8 mouse cellular contexts compared by ENCODE assay signal in the genomic region with DNA sequence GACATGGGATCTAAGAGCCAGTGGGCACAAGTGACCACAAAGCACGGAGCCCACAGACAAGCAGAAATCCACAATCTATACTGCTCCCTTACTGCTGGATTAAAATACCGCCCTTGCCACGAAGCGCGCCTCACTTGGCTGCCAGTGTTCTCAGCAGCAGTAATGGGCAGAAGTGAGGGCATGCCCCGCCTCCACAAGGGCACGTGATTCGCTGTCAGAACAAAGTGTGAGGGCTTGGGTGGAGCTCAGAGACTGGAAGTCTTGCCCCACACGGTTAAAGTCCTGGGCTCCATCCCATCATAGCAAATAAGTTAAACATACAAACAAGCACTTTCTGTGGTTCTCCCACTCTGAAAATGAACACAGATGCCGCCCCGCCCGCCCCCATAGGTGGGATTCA. TPM values are rescaled to one million over a fixed set of nuclear protein-coding genes. Genes with fewer than 3 reads are reported as not detected.
A peak's percentile ranks its signal among the peaks of the same experiment; 100 is the strongest.
DNase-seq lines count a peak whose midpoint lies in the region; ATAC-seq and TF ChIP-seq lines count a peak whose summit lies in the region.

No protein-coding gene starts in this region.

- peak overlapping the region; percentile 30; the same call in 1 of the 2 replicates for H3K4me2 ChIP-seq in embryonic facial prominence, embryonic 11.5 days (ENCODE audit: low read depth, low read length)
- peak overlapping the region; percentile 28 for H3K4me2 ChIP-seq in liver, embryonic 14.5 days (ENCODE audit: low read depth)
- H3K4me2 ChIP-seq in neural tube, embryonic 11.5 days (ENCODE audit: low read depth) = no peak overlapping the region

- no peak overlapping the region for H3K9ac ChIP-seq in embryonic facial prominence, embryonic 11.5 days (replicated peaks; ENCODE audit: low read length)
- no peak overlapping the region for H3K9ac ChIP-seq in liver, embryonic 14.5 days (replicated peaks)
- no peak overlapping the region; the same call in 1 of the 2 replicates for H3K9ac ChIP-seq in neural tube, embryonic 11.5 days (ENCODE audit: low read length)

- H3K27me3 ChIP-seq in embryonic facial prominence, embryonic 11.5 days (ENCODE audit: control insufficient read depth, insufficient read depth, low read length) = peaks cover 69% of the 10 kb centered on the region
- peaks cover 77% of the 10 kb centered on the region for H3K27me3 ChIP-seq in liver, embryonic 14.5 days (ENCODE audit: control insufficient read depth, insufficient read depth, low read length)
- H3K27me3 ChIP-seq in neural tube, embryonic 11.5 days (ENCODE audit: control insufficient read depth, insufficient read depth, low read length) = peaks cover 76% of the 10 kb centered on the region

- H3K27ac ChIP-seq in embryonic facial prominence, embryonic 11.5 days (replicated peaks; ENCODE audit: low read depth, low read length) = no peak overlapping the region
- no peak overlapping the region for H3K27ac ChIP-seq in liver, embryonic 14.5 days
- no peak overlapping the region for H3K27ac ChIP-seq in neural tube, embryonic 11.5 days (ENCODE audit: low read depth, low read length)

- no peak overlapping the region for H3K4me3 ChIP-seq in embryonic facial prominence, embryonic 11.5 days (ENCODE audit: low read depth, low read length)
- no peak overlapping the region for H3K4me3 ChIP-seq in liver, embryonic 14.5 days (ENCODE audit: insufficient read depth in 1 of 2, low read depth in 2 of 2, low read length in 2 of 2)
- no peak overlapping the region for H3K4me3 ChIP-seq in neural tube, embryonic 11.5 days (ENCODE audit: low read depth, low read length)

- no peak for TF ChIP-seq EP300 in liver, embryonic 14.5 days (IDR thresholded peaks at IDR 0.05; ENCODE audit: low read depth)

- no peaks in the 10 kb centered on the region for H3K36me3 ChIP-seq in embryonic facial prominence, embryonic 11.5 days (replicated peaks; ENCODE audit: control insufficient read depth, insufficient read depth, low read depth, low read length)
- H3K36me3 ChIP-seq in liver, embryonic 14.5 days (replicated peaks; ENCODE audit: control insufficient read depth, insufficient read depth, low read depth) = no peaks in the 10 kb centered on the region
- no peaks in the 10 kb centered on the region for H3K36me3 ChIP-seq in neural tube, embryonic 11.5 days (ENCODE audit: control insufficient read depth, insufficient read depth, low read length)

- peak; percentile 18 to 20 for DNase-seq in urinary bladder, adult 18-20 months (ENCODE audit: low spot score in 2 of 2)
- no peak for DNase-seq in urinary bladder, adult 2 months (ENCODE audit: low spot score)
- DNase-seq in embryonic facial prominence, embryonic 11.5 days (ENCODE audit: low spot score) = peak; percentile 38
- peak; percentile 76 for DNase-seq in induced T-regulatory cell, adult 2 months (ENCODE audit: low read depth)
- peak in 2 of 3 experiments; percentile 35 to 37 for DNase-seq in liver, embryonic 14.5 days (ENCODE audit: low read depth in 3 of 3, low spot score in 3 of 3)
- DNase-seq in neural tube, embryonic 11.5 days (ENCODE audit: low spot score) = no peak
- DNase-seq in testis, postnatal 14 days (ENCODE audit: low spot score) = no peak
- DNase-seq in frontal cortex, postnatal 36 days (ENCODE audit: low spot score in 2 of 2) = no peak

- no peak for TF ChIP-seq CTCF in liver, embryonic 14.5 days (IDR thresholded peaks at IDR 0.05; ENCODE audit: low read depth)

- H3K9me3 ChIP-seq in embryonic facial prominence, embryonic 11.5 days (replicated peaks; ENCODE audit: control insufficient read depth, low read length) = no peaks in the 10 kb centered on the region
- no peaks in the 10 kb centered on the region for H3K9me3 ChIP-seq in liver, embryonic 14.5 days (ENCODE audit: control insufficient read depth, low read length)
- no peaks in the 10 kb centered on the region for H3K9me3 ChIP-seq in neural tube, embryonic 11.5 days (ENCODE audit: control insufficient read depth, low read length)

- WGBS in embryonic facial prominence, embryonic 11.5 days = 5% methylated on average over 12 of the region's 12 CpGs
- WGBS in liver, embryonic 14.5 days (ENCODE audit: insufficient replicate concordance) = 5% methylated on average over 12 of the region's 12 CpGs
- 3% methylated on average over 12 of the region's 12 CpGs for WGBS in neural tube, embryonic 11.5 days

- ATAC-seq in embryonic facial prominence, embryonic 11.5 days (replicated peaks; ENCODE audit: insufficient number of reproducible peaks, low FRiP score, low TSS enrichment, low read depth) = no peak
- peak; percentile 62; the same call in 1 of the 2 replicates for ATAC-seq in liver, embryonic 14.5 days (ENCODE audit: insufficient read depth)
- ATAC-seq in neural tube, embryonic 11.5 days (ENCODE audit: insufficient read depth, low FRiP score, low TSS enrichment) = peak; percentile 48; the same call in 1 of the 2 replicates

- H3K4me1 ChIP-seq in embryonic facial prominence, embryonic 11.5 days (ENCODE audit: control insufficient read depth, insufficient read depth, low read length) = peaks cover 6% of the 10 kb centered on the region; the same call in 1 of the 2 replicates
- peaks cover 0 to 2% of the 10 kb centered on the region in 2 experiments; a peak in 1 of 4 replicates for H3K4me1 ChIP-seq in liver, embryonic 14.5 days (replicated peaks; ENCODE audit: control insufficient read depth in 2 of 2, insufficient read depth in 2 of 2, low read length in 1 of 2)
- H3K4me1 ChIP-seq in neural tube, embryonic 11.5 days (ENCODE audit: control insufficient read depth, insufficient read depth, low read length) = 0 out of 2 replicates have a peak, but pooled peaks cover 3% of the 10 kb centered on the region

RNA-seq across cellular contexts. Expression of a gene that starts 1.7 kb away (rescaled TPM):
- polyA plus RNA-seq in urinary bladder, adult 2 months (2012; rRNA removed) = not detected in 2 replicates
- not detected in 2 replicates for polyA plus RNA-seq in embryonic facial prominence, embryonic 11.5 days (2014; fragmentation: Nextera tagmentation; extraction: Ambion mirVana)
- not detected in 2 replicates for polyA plus RNA-seq in liver, embryonic 14.5 days (2012; rRNA removed)
- polyA plus RNA-seq in liver, embryonic 14.5 days (2014; fragmentation: Nextera tagmentation; extraction: Ambion mirVana) = not detected in 2 replicates
- polyA plus RNA-seq in neural tube, embryonic 11.5 days (2014; fragmentation: Nextera tagmentation; extraction: Ambion mirVana) = 0.48 TPM in 1 of 2 replicates, not detected in the other

RNA-seq across cellular contexts. Expression of a gene that starts 4.7 kb away (rescaled TPM):
- polyA plus RNA-seq in urinary bladder, adult 2 months (2012; rRNA removed) = not detected in 2 replicates
- polyA plus RNA-seq in embryonic facial prominence, embryonic 11.5 days (2014; fragmentation: Nextera tagmentation; extraction: Ambion mirVana) = not detected in 2 replicates
- polyA plus RNA-seq in liver, embryonic 14.5 days (2012; rRNA removed) = not detected in 2 replicates
- not detected in 2 replicates for polyA plus RNA-seq in liver, embryonic 14.5 days (2014; fragmentation: Nextera tagmentation; extraction: Ambion mirVana)
- not detected in 2 replicates for polyA plus RNA-seq in neural tube, embryonic 11.5 days (2014; fragmentation: Nextera tagmentation; extraction: Ambion mirVana)

RNA-seq across cellular contexts. Expression of a gene that starts 14.1 kb away (rescaled TPM):
- polyA plus RNA-seq in urinary bladder, adult 2 months (2012; rRNA removed) = 49.7 and 56.9 TPM in 2 replicates
- polyA plus RNA-seq in embryonic facial prominence, embryonic 11.5 days (2014; fragmentation: Nextera tagmentation; extraction: Ambion mirVana) = 77.4 and 83.0 TPM in 2 replicates
- 22.9 and 24.8 TPM in 2 replicates for polyA plus RNA-seq in liver, embryonic 14.5 days (2012; rRNA removed)
- 48.3 and 48.4 TPM in 2 replicates for polyA plus RNA-seq in liver, embryonic 14.5 days (2014; fragmentation: Nextera tagmentation; extraction: Ambion mirVana)
- 77.0 and 85.8 TPM in 2 replicates for polyA plus RNA-seq in neural tube, embryonic 11.5 days (2014; fragmentation: Nextera tagmentation; extraction: Ambion mirVana)

RNA-seq across cellular contexts. Expression of a gene that starts 52.2 kb away (rescaled TPM):
- polyA plus RNA-seq in urinary bladder, adult 2 months (2012; rRNA removed) = 4.4 and 4.9 TPM in 2 replicates
- 23.8 and 24.7 TPM in 2 replicates for polyA plus RNA-seq in embryonic facial prominence, embryonic 11.5 days (2014; fragmentation: Nextera tagmentation; extraction: Ambion mirVana)
- polyA plus RNA-seq in liver, embryonic 14.5 days (2012; rRNA removed) = 2.8 and 3.6 TPM in 2 replicates
- polyA plus RNA-seq in liver, embryonic 14.5 days (2014; fragmentation: Nextera tagmentation; extraction: Ambion mirVana) = 11.1 and 11.9 TPM in 2 replicates
- polyA plus RNA-seq in neural tube, embryonic 11.5 days (2014; fragmentation: Nextera tagmentation; extraction: Ambion mirVana) = 20.4 and 21.8 TPM in 2 replicates

RNA-seq across cellular contexts. Expression of a gene that starts 52.2 kb away (rescaled TPM):
- 5.8 and 6.9 TPM in 2 replicates for polyA plus RNA-seq in urinary bladder, adult 2 months (2012; rRNA removed)
- 19.8 and 19.9 TPM in 2 replicates for polyA plus RNA-seq in embryonic facial prominence, embryonic 11.5 days (2014; fragmentation: Nextera tagmentation; extraction: Ambion mirVana)
- polyA plus RNA-seq in liver, embryonic 14.5 days (2012; rRNA removed) = 3.3 and 3.4 TPM in 2 replicates
- polyA plus RNA-seq in liver, embryonic 14.5 days (2014; fragmentation: Nextera tagmentation; extraction: Ambion mirVana) = 5.4 and 6.3 TPM in 2 replicates
- polyA plus RNA-seq in neural tube, embryonic 11.5 days (2014; fragmentation: Nextera tagmentation; extraction: Ambion mirVana) = 19.1 and 21.6 TPM in 2 replicates

Comparison
In these comparisons a context has a peak if more than half of its experiments do, and no peak if none do; other contexts are left out.
1. DNase-seq: peak in urinary bladder, adult 18-20 months (2 of 2), embryonic facial prominence, embryonic 11.5 days (single experiment), induced T-regulatory cell, adult 2 months (single experiment) and liver, embryonic 14.5 days (2 of 3); none in urinary bladder, adult 2 months (single experiment), neural tube, embryonic 11.5 days (single experiment), testis, postnatal 14 days (single experiment) and frontal cortex, postnatal 36 days (0 of 2).